Mouse (Mus musculus) hindbrain, embryonic 10.5 days (tissue): ENCODE results near the gene Clic1. TPM values are rescaled to one million over a fixed set of nuclear protein-coding genes. Genes with fewer than 3 reads are reported as not detected.
A peak's percentile ranks its signal among the peaks of the same experiment; 100 is the strongest.

ENCODE experiments used
- DNase-seq: peaks from one replicate; pipeline ENCODE4 v3.0.0-alpha.2; 2017; ENCODE audit warnings: low spot score
- H3K27ac ChIP-seq: fragments of 300-500 bp; sonication (generic); 2 replicates; pipeline ENCODE4 v1.5.1; 2016; ENCODE audit warnings: mild to moderate bottlenecking, moderate library complexity
- H3K27me3 ChIP-seq: fragments of 300-500 bp; sonication (generic); 2 replicates; pipeline ENCODE4 v1.6.1; 2016; ENCODE audit warnings: mild to moderate bottlenecking; ENCODE audit not compliant: poor library complexity, insufficient read depth, severe bottlenecking
- H3K36me3 ChIP-seq: fragments of 300-500 bp; sonication (generic); 2 replicates; pipeline ENCODE4 v1.6.1; 2016; ENCODE audit warnings: mild to moderate bottlenecking, moderate library complexity
- H3K4me1 ChIP-seq: fragments of 300-500 bp; sonication (generic); replicated peaks from 2 replicates; pipeline ENCODE4 v1.6.1; 2016; ENCODE audit warnings: mild to moderate bottlenecking
- H3K4me3 ChIP-seq: fragments of 300-500 bp; sonication (generic); 2 replicates; pipeline ENCODE4 v1.5.1; 2016; ENCODE audit warnings: mild to moderate bottlenecking, moderate library complexity
- H3K9me3 ChIP-seq: fragments of 300-500 bp; sonication (generic); 2 replicates; pipeline ENCODE4 v1.6.1; 2016; ENCODE audit warnings: mild to moderate bottlenecking, moderate library complexity
- WGBS: fragments of 180-500 bp; shearing (Covaris S2); methylation state at CpG from one replicate; pipeline ENCODE4 v1.1.7; 2016; 5-methylcytosine and 5-hydroxymethylcytosine counted together
- polyA plus RNA-seq: library from polyadenylated mRNA; unstranded; fragments of >200 nt; fragmentation: Nextera tagmentation; extraction: Ambion mirVana; gene quantifications from 2 replicates; pipeline ENCODE4 v1.2.1, GENCODE M21; 2016

The Clic1 gene
- polyA plus RNA-seq, 1 experiment from 2014 or later: 239 TPM

DNA sequence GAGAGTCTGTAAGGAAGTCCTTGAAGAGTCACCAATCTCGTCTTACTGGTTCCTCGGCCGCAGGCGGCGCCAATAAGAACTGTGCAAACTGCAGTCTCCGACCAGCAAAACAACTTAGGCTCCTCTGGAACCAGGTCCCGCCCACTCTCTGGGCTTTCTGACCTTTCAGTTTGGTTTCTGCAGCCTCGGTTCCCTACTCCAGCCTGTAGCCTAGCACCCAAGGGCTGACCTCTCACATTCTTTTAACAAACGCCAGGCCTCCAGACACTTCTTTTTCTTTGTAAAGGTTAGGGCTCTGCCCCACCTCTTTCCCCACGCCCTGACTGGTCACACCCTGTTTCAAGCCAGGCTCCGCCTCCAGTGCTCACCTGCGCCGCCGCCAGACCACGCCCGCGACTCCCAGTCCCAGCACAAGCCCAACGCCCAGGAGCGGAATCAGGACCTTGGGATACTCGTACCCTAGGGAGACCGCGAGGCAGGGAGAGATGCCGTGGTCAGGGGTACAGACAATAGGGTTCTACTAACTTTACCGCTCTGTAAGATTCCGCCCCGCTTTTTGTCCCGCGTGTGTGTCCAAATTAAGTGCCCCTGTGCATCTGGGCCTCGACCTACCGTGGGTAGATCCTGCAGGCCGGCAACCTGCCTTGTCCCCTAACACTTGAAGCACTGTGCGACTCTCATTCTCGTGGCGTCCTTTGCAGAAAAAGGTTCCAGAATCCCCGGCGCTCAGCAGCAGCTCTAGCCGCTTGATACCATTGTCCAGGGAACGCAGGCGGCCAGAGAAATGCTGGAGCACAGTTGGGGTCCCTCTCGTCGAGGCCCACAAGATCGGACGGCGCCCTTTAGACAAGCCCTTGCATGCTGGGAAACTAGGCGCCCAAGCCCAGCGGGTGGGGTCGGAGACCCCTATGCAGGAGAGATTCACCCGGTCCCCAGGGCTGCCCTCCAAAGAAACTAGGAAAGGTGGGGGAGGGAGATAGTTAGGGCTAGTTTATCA, 15.5 kb downstream of the Clic1 start, which contains the start of gene Ly6g6c:
Gene Ly6g6c (plus strand): TSS at position 438 of the 997 bp plus-strand sequence.
- peak; percentile 68 for DNase-seq
- Histone ChIP-seq H3K4me1 (peaks cover 44% of the 10 kb centered on the region), H3K27ac (peak within 1 kb of the TSS; percentile 81), H3K27me3 (peaks cover 68% of the 10 kb centered on the region), H3K36me3 (peaks cover 32% of the 10 kb centered on the region), H3K9me3 (no peaks in the 10 kb centered on the region), H3K4me3 (peak within 1 kb of the TSS; percentile 54)
- under 1% methylated on average over 48 of the region's 48 CpGs for WGBS

GRCm38 (mm10) chr17:35066084-35066483, 16.3 kb downstream of the Clic1 start, which contains the start of gene Mpig6b:
Gene Mpig6b (minus strand): TSS chr17:35066184.
- WGBS: 42% methylated on average over 10 of the region's 10 CpGs
- Histone ChIP-seq H3K36me3 (peaks cover 24% of the 10 kb centered on the region), H3K27ac (peak within 1 kb of the TSS; percentile 81), H3K4me3 (peak within 1 kb of the TSS; percentile 54), H3K27me3 (peaks cover 68% of the 10 kb centered on the region), H3K4me1 (peaks cover 38% of the 10 kb centered on the region), H3K9me3 (no peaks in the 10 kb centered on the region)
- DNase-seq: no peak

GRCm38 (mm10) chr17:35068213-35068914, 18.6 kb downstream of the Clic1 start:
- no peak for DNase-seq
- no peak overlapping the region for H3K27ac ChIP-seq
- H3K4me3 ChIP-seq: no peak overlapping the region
- peaks cover 55% of the 10 kb centered on the region for H3K27me3 ChIP-seq
- peaks cover 29% of the 10 kb centered on the region for H3K4me1 ChIP-seq
- H3K36me3 ChIP-seq: peaks cover 1% of the 10 kb centered on the region
- 86% methylated on average over 17 of the region's 17 CpGs for WGBS
- no peaks in the 10 kb centered on the region for H3K9me3 ChIP-seq

DNA sequence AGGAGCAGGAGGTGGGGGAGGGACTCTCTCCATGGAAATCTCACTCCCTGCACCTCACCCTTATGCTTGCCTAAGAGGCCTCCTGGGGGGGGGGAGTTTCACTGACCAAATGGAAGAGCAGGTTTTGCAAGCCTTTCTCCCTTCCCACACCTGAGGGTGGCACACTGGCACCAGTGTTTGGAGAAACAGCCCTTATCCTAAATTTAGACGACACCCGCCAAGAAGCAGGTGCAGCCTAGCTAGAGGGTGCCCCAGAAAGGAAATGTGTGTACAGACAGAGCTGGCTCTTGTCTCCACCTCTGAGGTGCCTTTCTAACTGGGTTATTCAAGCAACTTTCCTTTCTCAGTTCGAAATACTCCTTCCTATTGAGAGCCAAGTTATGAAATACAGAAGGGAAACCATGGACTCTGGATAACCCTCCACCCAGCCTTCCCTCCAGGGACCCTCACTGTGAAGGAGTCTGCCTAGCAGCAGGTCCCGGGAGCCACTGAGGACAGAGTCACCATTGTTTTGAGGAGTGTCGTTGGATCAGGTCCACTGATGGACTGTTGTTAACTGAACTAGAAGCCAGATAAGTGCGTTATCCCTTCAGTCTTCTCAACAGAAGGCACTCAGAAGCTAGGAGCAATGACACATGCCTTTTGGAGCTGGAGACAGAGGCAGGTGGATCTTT, 20.9 kb downstream of the Clic1 start:
- peaks cover 36% of the 10 kb centered on the region for H3K27me3 ChIP-seq
- no peaks in the 10 kb centered on the region for H3K36me3 ChIP-seq
- H3K4me3 ChIP-seq: no peak overlapping the region
- peaks cover 9% of the 10 kb centered on the region for H3K4me1 ChIP-seq
- H3K9me3 ChIP-seq: no peaks in the 10 kb centered on the region
- 61% methylated on average over 6 of the region's 6 CpGs for WGBS
- no peak for DNase-seq
- no peak overlapping the region for H3K27ac ChIP-seq

GRCm38 (mm10) chr17:35071454-35071853, 21.7 kb downstream of the Clic1 start:
- H3K4me3 ChIP-seq: no peak overlapping the region
- WGBS: 82% methylated on average over 9 of the region's 9 CpGs
- no peak for DNase-seq
- peaks cover 28% of the 10 kb centered on the region for H3K27me3 ChIP-seq
- no peak overlapping the region for H3K27ac ChIP-seq
- no peaks in the 10 kb centered on the region for H3K9me3 ChIP-seq
- H3K36me3 ChIP-seq: no peaks in the 10 kb centered on the region
- peaks cover 9% of the 10 kb centered on the region for H3K4me1 ChIP-seq

GRCm38 (mm10) chr17:35074097-35074496, 24.3 kb downstream of the Clic1 start:
- 56% methylated on average over 17 of the region's 17 CpGs for WGBS
- DNase-seq: no peak
- Histone ChIP-seq H3K36me3 (no peaks in the 10 kb centered on the region), H3K4me3 (no peak overlapping the region), H3K9me3 (no peaks in the 10 kb centered on the region), H3K27ac (peak overlapping the region; percentile 50), H3K27me3 (peaks cover 8% of the 10 kb centered on the region; the same call in 1 of the 2 replicates), H3K4me1 (peaks cover 28% of the 10 kb centered on the region)

- H3K9me3 ChIP-seq: no peaks in the 10 kb centered on the region
- DNase-seq: no peak
- peak within 1 kb of the TSS; percentile 82 for H3K27ac ChIP-seq
- peak within 1 kb of the TSS; percentile 45 for H3K4me3 ChIP-seq
- H3K4me1 ChIP-seq: peaks cover 41% of the 10 kb centered on the region
- H3K27me3 ChIP-seq: peaks cover 15% of the 10 kb centered on the region
- 25% methylated on average over 10 of the region's 10 CpGs for WGBS
- no peaks in the 10 kb centered on the region for H3K36me3 ChIP-seq
These were observed 26.9 kb downstream of the Clic1 start, which contains the start of gene Ly6g6e for GRCm38 (mm10) chr17:35076507-35077176. Gene Ly6g6e (plus strand): TSS chr17:35076902.

DNA sequence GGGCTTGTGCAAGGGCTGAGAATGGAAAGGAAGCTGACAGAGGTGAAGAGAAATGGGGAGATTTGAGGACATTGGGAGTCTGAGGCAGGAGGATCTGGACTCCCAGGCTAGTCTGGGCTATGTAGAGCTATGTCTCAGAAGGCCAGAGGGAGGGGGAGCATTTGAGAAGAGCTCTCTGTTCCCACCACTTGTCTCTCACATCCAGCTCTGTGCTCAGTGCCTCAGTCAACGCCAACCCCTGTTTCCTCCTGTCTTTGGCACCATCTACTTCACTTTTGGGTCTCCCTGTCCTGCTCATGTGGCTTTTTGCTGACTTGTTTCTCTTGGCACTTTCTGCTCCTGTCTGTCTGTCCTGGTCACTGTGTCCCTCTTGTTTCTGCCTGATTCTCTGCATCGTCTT, 27.5 kb downstream of the Clic1 start:
- 43% methylated on average over 2 of the region's 2 CpGs for WGBS
- Histone ChIP-seq H3K4me1 (peaks cover 41% of the 10 kb centered on the region), H3K27ac (peak overlapping the region; percentile 82), H3K9me3 (no peaks in the 10 kb centered on the region), H3K36me3 (no peaks in the 10 kb centered on the region), H3K27me3 (peaks cover 15% of the 10 kb centered on the region), H3K4me3 (peak overlapping the region; percentile 45)
- DNase-seq: no peak

DNA sequence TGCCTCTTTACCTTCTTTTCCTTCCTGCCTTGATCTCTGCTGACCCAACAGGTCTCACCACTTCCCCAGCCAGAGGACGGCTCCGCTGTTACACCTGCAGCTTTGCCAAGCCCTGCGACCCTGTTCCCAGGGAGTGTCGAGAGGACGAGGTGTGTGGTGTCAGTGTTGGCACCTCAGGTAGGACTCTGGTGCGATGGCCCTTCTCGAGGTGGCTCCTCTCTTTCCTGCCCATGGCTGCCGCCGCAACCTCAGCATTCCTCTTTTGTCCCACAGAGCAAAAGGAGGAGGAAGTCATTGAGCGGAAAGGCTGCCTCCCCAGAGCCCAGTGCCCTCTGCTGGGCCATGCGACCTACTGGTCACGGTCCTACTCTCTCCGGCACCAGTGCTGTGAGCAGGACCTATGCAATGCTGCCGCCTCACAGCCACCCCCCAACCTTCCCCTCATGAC, 28.0 kb downstream of the Clic1 start, which contains the start of gene Ly6g6d:
Gene Ly6g6d (minus strand): TSS at position 280 of the 448 bp plus-strand sequence.
- H3K4me3 ChIP-seq: peak within 1 kb of the TSS; percentile 45
- H3K27me3 ChIP-seq: peaks cover 15% of the 10 kb centered on the region
- WGBS: 9% methylated on average over 14 of the region's 14 CpGs
- H3K9me3 ChIP-seq: no peaks in the 10 kb centered on the region
- H3K4me1 ChIP-seq: peaks cover 41% of the 10 kb centered on the region
- peak within 1 kb of the TSS; percentile 82 for H3K27ac ChIP-seq
- H3K36me3 ChIP-seq: no peaks in the 10 kb centered on the region
- peak; percentile 59 for DNase-seq

DNA sequence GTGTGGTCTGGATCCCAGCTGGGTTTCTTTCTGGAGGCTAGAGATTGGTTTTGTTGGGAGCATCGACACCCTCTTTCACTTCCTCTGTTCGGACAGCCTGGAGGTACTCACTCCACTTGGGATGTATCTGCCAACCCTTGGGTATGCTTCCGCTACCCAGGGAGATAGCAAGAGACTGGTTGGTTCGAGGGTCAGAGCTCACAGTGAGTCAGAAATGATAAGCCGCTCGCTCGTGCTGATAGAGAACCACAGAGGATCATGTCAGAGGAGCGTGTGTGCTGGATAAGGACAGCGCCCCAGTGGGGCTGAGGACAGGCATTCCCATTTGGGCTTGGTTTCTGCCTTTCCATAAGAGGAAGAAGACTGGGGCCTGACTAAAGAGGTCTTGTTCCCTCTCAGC, 30.0 kb downstream of the Clic1 start:
- Histone ChIP-seq H3K27ac (no peak overlapping the region), H3K4me3 (no peak overlapping the region), H3K36me3 (no peaks in the 10 kb centered on the region), H3K9me3 (no peaks in the 10 kb centered on the region), H3K27me3 (peaks cover 11% of the 10 kb centered on the region), H3K4me1 (peaks cover 41% of the 10 kb centered on the region)
- DNase-seq: no peak
- 71% methylated on average over 9 of the region's 9 CpGs for WGBS

GRCm38 (mm10) chr17:35080248-35080647, 30.5 kb downstream of the Clic1 start:
- Histone ChIP-seq H3K4me1 (peaks cover 41% of the 10 kb centered on the region), H3K4me3 (no peak overlapping the region), H3K27me3 (peaks cover 11% of the 10 kb centered on the region), H3K9me3 (no peaks in the 10 kb centered on the region), H3K36me3 (no peaks in the 10 kb centered on the region), H3K27ac (no peak overlapping the region)
- 71% methylated on average over 6 of the region's 6 CpGs for WGBS
- DNase-seq: no peak

GRCm38 (mm10) chr17:35080710-35081109, 30.9 kb downstream of the Clic1 start:
- Histone ChIP-seq H3K27me3 (peaks cover 11% of the 10 kb centered on the region), H3K4me3 (no peak overlapping the region), H3K4me1 (peaks cover 41% of the 10 kb centered on the region), H3K9me3 (no peaks in the 10 kb centered on the region), H3K27ac (no peak overlapping the region), H3K36me3 (no peaks in the 10 kb centered on the region)
- no peak for DNase-seq
- 77% methylated on average over 4 of the region's 4 CpGs for WGBS
